8 mouse cellular contexts compared by ENCODE assay signal in the genomic region with DNA sequence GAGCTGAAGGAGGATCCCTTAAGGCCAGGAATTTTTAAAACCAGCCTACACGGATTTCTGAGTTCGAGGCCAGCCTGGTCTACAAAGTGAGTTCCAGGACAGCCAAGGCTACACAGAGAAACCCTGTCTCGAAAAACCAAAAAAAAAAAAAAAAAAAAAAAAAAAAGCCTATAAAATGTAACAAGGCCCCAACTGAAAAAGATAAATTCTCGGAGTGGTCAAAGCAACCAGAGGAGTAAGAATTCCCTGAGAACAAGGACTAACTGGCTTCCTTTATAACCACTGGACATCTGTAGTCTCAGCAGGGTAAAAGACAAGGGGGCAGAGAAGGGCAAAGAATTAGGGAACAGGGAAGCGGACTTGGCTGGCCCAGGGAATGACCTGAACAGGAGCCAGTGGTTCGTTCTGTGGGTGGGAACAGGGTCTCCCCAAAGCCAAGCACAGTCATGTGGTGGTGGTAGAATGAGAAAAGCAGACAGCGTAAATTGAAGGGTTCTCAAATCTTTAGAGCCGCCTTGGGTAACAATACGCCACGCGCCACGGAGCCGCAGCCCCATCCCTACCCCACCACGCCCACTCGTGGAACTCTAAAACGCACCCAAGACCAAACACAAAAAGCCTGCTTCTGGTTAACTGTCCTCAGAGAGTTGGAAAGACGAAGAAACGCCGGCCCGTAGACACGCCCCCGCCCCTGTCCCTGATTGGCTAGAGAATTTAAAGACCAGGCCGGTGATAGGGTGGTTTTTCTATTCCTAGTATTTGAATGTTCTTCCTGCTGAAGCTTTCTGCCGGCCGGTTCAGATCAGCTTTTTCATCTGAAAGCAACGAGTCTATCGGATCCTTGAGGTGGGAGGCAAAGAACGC. TPM values are rescaled to one million over a fixed set of nuclear protein-coding genes. Genes with fewer than 3 reads are reported as not detected.
DNase-seq lines count a peak whose midpoint lies in the region; ATAC-seq lines count a peak whose summit lies in the region.

A gene (plus strand): TSS at position 755 of the 864 bp plus-strand sequence.

- no peaks in the 10 kb centered on the region for H3K27me3 ChIP-seq in erythroblast, embryonic 14.5 days (ENCODE audit: control insufficient read depth)
- H3K27me3 ChIP-seq in heart, embryonic 11.5 days (ENCODE audit: control insufficient read depth, insufficient read depth, low read length): no peaks in the 10 kb centered on the region
- no peaks in the 10 kb centered on the region for H3K27me3 ChIP-seq in kidney, embryonic 15.5 days
- no peaks in the 10 kb centered on the region for H3K27me3 ChIP-seq in liver, embryonic 15.5 days
- H3K27me3 ChIP-seq in neural tube, embryonic 11.5 days (ENCODE audit: control insufficient read depth, insufficient read depth, low read length): no peaks in the 10 kb centered on the region

- WGBS in heart, embryonic 11.5 days (ENCODE audit: insufficient replicate concordance): 11% methylated on average over 28 of the region's 28 CpGs
- WGBS in kidney, embryonic 15.5 days: 9% methylated on average over 28 of the region's 28 CpGs
- 9% methylated on average over 28 of the region's 28 CpGs for WGBS in liver, embryonic 15.5 days (ENCODE audit: insufficient replicate concordance)
- WGBS in neural tube, embryonic 11.5 days: 9% methylated on average over 27 of the region's 28 CpGs

- peak; percentile 93 for DNase-seq in A20 (ENCODE audit: low read depth, low spot score)
- peak; percentile 92 for DNase-seq in adrenal gland, adult 2 months
- DNase-seq in neural tube, embryonic 11.5 days (ENCODE audit: low spot score): peak; percentile 89
- DNase-seq in telencephalon, adult 2 months (ENCODE audit: low read depth, low spot score): peak; percentile 34

- peak within 1 kb of the TSS; percentile 78 for H3K9ac ChIP-seq in heart, embryonic 11.5 days (ENCODE audit: low read depth, low read length)
- H3K9ac ChIP-seq in kidney, embryonic 15.5 days: peak within 1 kb of the TSS; percentile 59
- H3K9ac ChIP-seq in liver, embryonic 15.5 days: peak within 1 kb of the TSS; percentile 85
- H3K9ac ChIP-seq in neural tube, embryonic 11.5 days (ENCODE audit: low read length): peak within 1 kb of the TSS; percentile 58

- no peaks in the 10 kb centered on the region; the same call in 1 of the 2 replicates for H3K9me3 ChIP-seq in erythroblast, embryonic 14.5 days (ENCODE audit: control insufficient read depth, low read length)
- H3K9me3 ChIP-seq in heart, embryonic 11.5 days (replicated peaks; ENCODE audit: control insufficient read depth, low read length): no peaks in the 10 kb centered on the region
- H3K9me3 ChIP-seq in kidney, embryonic 15.5 days (replicated peaks): no peaks in the 10 kb centered on the region
- H3K9me3 ChIP-seq in liver, embryonic 15.5 days (replicated peaks): no peaks in the 10 kb centered on the region
- no peaks in the 10 kb centered on the region for H3K9me3 ChIP-seq in neural tube, embryonic 11.5 days (ENCODE audit: control insufficient read depth, low read length)

- peak within 1 kb of the TSS; percentile 98 for H3K4me3 ChIP-seq in erythroblast, embryonic 14.5 days (replicated peaks)
- H3K4me3 ChIP-seq in heart, embryonic 11.5 days (ENCODE audit: low read depth, low read length): peak within 1 kb of the TSS; percentile 79
- peak within 1 kb of the TSS; percentile 64 for H3K4me3 ChIP-seq in kidney, embryonic 15.5 days (replicated peaks)
- H3K4me3 ChIP-seq in liver, embryonic 15.5 days (replicated peaks): peak within 1 kb of the TSS; percentile 93
- H3K4me3 ChIP-seq in neural tube, embryonic 11.5 days (ENCODE audit: low read depth, low read length): peak within 1 kb of the TSS; percentile 56

- H3K4me2 ChIP-seq in heart, embryonic 11.5 days: peak within 1 kb of the TSS; percentile 99
- peak within 1 kb of the TSS; percentile 99 for H3K4me2 ChIP-seq in kidney, embryonic 15.5 days
- peak within 1 kb of the TSS; percentile 93 for H3K4me2 ChIP-seq in liver, embryonic 15.5 days
- H3K4me2 ChIP-seq in neural tube, embryonic 11.5 days (ENCODE audit: low read depth): peak within 1 kb of the TSS; percentile 91

- peak within 1 kb of the TSS; percentile 84 for H3K27ac ChIP-seq in heart, embryonic 11.5 days (ENCODE audit: low read depth, low read length)
- peak within 1 kb of the TSS; percentile 78 for H3K27ac ChIP-seq in kidney, embryonic 15.5 days
- peak within 1 kb of the TSS; percentile 85 for H3K27ac ChIP-seq in liver, embryonic 15.5 days (replicated peaks)
- no peak within 1 kb of the TSS for H3K27ac ChIP-seq in neural tube, embryonic 11.5 days (ENCODE audit: low read depth, low read length)

- peak; percentile 66 for ATAC-seq in heart, embryonic 11.5 days (replicated peaks; ENCODE audit: insufficient number of reproducible peaks, low FRiP score, low TSS enrichment)
- ATAC-seq in kidney, embryonic 15.5 days (replicated peaks; ENCODE audit: low FRiP score): peak; percentile 82
- ATAC-seq in liver, embryonic 15.5 days (ENCODE audit: insufficient read depth): peak; percentile 87
- ATAC-seq in neural tube, embryonic 11.5 days (ENCODE audit: insufficient read depth, low FRiP score, low TSS enrichment): peak; percentile 83

- H3K36me3 ChIP-seq in erythroblast, embryonic 14.5 days (ENCODE audit: control insufficient read depth): peaks cover 39% of the 10 kb centered on the region
- peaks cover 4% of the 10 kb centered on the region; the same call in 1 of the 2 replicates for H3K36me3 ChIP-seq in heart, embryonic 11.5 days (ENCODE audit: control insufficient read depth, insufficient read depth, low read length)
- H3K36me3 ChIP-seq in kidney, embryonic 15.5 days: peaks cover 18% of the 10 kb centered on the region
- H3K36me3 ChIP-seq in liver, embryonic 15.5 days (replicated peaks): peaks cover 28% of the 10 kb centered on the region
- peaks cover 7% of the 10 kb centered on the region; the same call in 1 of the 2 replicates for H3K36me3 ChIP-seq in neural tube, embryonic 11.5 days (ENCODE audit: control insufficient read depth, insufficient read depth, low read length)

- H3K4me1 ChIP-seq in erythroblast, embryonic 14.5 days (ENCODE audit: control insufficient read depth): peaks cover 64% of the 10 kb centered on the region
- peaks cover 19% of the 10 kb centered on the region; the same call in 1 of the 2 replicates for H3K4me1 ChIP-seq in heart, embryonic 11.5 days (ENCODE audit: control insufficient read depth, insufficient read depth, low read length)
- H3K4me1 ChIP-seq in kidney, embryonic 15.5 days: peaks cover 38% of the 10 kb centered on the region
- peaks cover 52% of the 10 kb centered on the region for H3K4me1 ChIP-seq in liver, embryonic 15.5 days (replicated peaks)
- H3K4me1 ChIP-seq in neural tube, embryonic 11.5 days (ENCODE audit: control insufficient read depth, insufficient read depth, low read length): peaks cover 13% of the 10 kb centered on the region

RNA-seq across cellular contexts. Expression of the gene that starts here (rescaled TPM):
- total RNA-seq in adrenal gland, adult 2 months (2021): under 1 TPM; 0.29 to 0.45 TPM
- 0.42 and 0.46 TPM in 2 replicates for polyA plus RNA-seq in adrenal gland, adult 2 months (2012; rRNA removed)
- polyA plus RNA-seq in erythroblast, embryonic 14.5 days (2012): 4.9 and 5.2 TPM in 2 replicates
- 7.6 and 9.5 TPM in 2 replicates for polyA plus RNA-seq in heart, embryonic 11.5 days (2014; fragmentation: Nextera tagmentation; extraction: Ambion mirVana)
- 12.7 and 17.5 TPM in 2 replicates for polyA plus RNA-seq in kidney, embryonic 15.5 days (2015; fragmentation: Nextera tagmentation; extraction: Ambion mirVana)
- polyA plus RNA-seq in liver, embryonic 15.5 days (2015; fragmentation: Nextera tagmentation; extraction: Ambion mirVana): 10.0 and 13.2 TPM in 2 replicates
- 10.2 and 11.1 TPM in 2 replicates for polyA plus RNA-seq in neural tube, embryonic 11.5 days (2014; fragmentation: Nextera tagmentation; extraction: Ambion mirVana)

Comparison
In these comparisons a context has a peak if more than half of its experiments do, and no peak if none do; other contexts are left out.
1. Peak in DNase-seq in adrenal gland, adult 2 months; RNA of the gene not detected or under 1 TPM.
2. DNase-seq: peak in every context shown above with its lines; median percentile 93 in A20; 92 in adrenal gland, adult 2 months; 89 in neural tube, embryonic 11.5 days; 34 in telencephalon, adult 2 months.